Mouse (Mus musculus) E14TG2a.4 (cell line): Measurements from ENCODE around the gene Gm44805.
"Not testable (repeated sequence)": the region's sequence is repeated elsewhere in the genome, so short reads cannot be mapped to it uniquely, and the experiment has no call there.

ENCODE experiments used
- CTCF ChIP-seq: conservative IDR thresholded peaks from 2 replicates; pipeline ENCODE4 v1.5.1; 2014; ENCODE audit warnings: low read length
- POU5F1 ChIP-seq: IDR thresholded peaks from 2 replicates; pipeline ENCODE4 v1.6.1; 2014; ENCODE audit warnings: low read length, borderline replicate concordance

DNA sequence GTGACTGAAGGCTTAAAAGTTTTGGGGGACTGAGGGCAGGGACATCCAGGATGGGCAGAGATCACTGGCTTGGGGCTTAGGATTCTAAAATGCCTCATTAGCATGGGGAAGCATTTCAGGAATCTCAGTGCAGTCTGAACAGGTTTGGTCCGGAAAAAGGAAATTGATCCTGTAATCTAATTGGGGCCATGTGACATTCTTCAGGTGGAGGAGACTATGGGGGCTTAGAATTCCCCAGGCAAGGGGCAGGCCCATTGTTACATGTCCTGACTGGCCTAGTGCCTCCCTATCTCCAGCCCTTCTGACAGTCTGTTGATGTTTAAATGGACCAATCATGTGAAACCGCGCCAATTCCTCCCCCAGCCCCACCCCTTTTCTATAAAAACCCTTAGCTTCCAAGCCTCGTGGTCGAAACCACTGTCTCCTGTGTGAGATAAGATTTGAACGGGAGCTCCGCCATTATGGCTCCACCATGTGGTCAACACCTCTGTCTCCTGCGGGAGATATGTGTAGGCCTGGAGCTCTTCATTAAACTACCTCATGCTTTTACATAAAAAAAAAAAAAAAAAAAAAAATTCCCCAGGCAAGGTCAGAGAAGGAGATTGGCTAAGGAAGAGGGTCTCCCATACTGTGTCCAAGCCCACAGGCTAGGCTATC lies 5.8 kb upstream of the Gm44805 start:
- not testable (repeated sequence) for TF ChIP-seq CTCF, POU5F1
